Mouse (Mus musculus) ovary, postnatal 14 days (tissue): Measurements from ENCODE around the gene 2610002M06Rik.

ENCODE experiments used
- DNase-seq: peaks from one replicate; pipeline ENCODE4 v3.0.0; 2022; ENCODE audit warnings: low spot score

2610002M06Rik gene

GRCm38 (mm10) chrX:107816218-107816554, at the start of gene 2610002M06Rik:
TSS of gene 2610002M06Rik (minus strand) at chrX:107816334.
- peak; percentile 73 for DNase-seq

- DNase-seq: no peak
Observed at GRCm38 (mm10) chrX:107858165-107858564, 42.0 kb upstream of the 2610002M06Rik start.

GRCm38 (mm10) chrX:107816726-107817125, 592 bp upstream of the 2610002M06Rik start:
- DNase-seq: no peak

- DNase-seq: peak; percentile 3
Observed at GRCm38 (mm10) chrX:107815502-107816217, 474 bp downstream of the 2610002M06Rik start.

- DNase-seq: no peak
Observed at GRCm38 (mm10) chrX:107812120-107812519, 4.0 kb downstream of the 2610002M06Rik start.

- DNase-seq: no peak
Observed at GRCm38 (mm10) chrX:107796919-107797318, 19.2 kb downstream of the 2610002M06Rik start.

GRCm38 (mm10) chrX:107795785-107796184, 20.3 kb downstream of the 2610002M06Rik start:
- DNase-seq: no peak

GRCm38 (mm10) chrX:107792290-107792689, 23.8 kb downstream of the 2610002M06Rik start, which contains the start of gene Tent5d:
TSS of gene Tent5d (plus strand) at chrX:107792590.
- no peak for DNase-seq

GRCm38 (mm10) chrX:107790750-107791493, 25.2 kb downstream of the 2610002M06Rik start:
- no peak for DNase-seq

GRCm38 (mm10) chrX:107790136-107790535, 26.0 kb downstream of the 2610002M06Rik start:
- DNase-seq: no peak

- DNase-seq: no peak
Observed at GRCm38 (mm10) chrX:107767896-107768295, 48.2 kb downstream of the 2610002M06Rik start.
